Mouse (Mus musculus) mature B cell (primary cell): ENCODE data around the gene Galnt11.

ENCODE experiments used
- in situ Hi-C: fragments of 300-500 bp; cut with MboI; formaldehyde crosslinking; loops from 2 replicates; pipeline ENCODE4 v1.14.3; 2019

Galnt11 gene

DNA sequence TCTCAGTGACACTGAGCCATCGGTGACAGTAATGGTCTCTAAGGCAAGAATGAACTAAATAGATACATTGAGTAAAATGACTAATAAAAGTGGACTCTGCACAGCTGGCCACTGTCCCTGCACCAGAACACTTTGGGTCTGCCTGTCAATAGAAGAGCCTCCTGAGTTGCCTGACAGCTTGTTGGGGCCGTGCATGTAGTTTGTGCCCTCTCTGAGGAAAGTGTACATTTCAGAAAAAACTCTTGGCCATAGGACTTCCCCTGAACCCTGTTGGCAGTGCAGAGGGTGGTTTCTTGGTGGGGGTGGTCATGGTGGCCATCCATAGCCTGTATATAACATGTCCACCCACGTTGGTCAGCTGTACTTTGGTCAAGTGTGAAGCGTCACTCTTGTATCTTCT is 32.8 kb downstream of the Galnt11 start:
- in situ Hi-C loops: no loop called here

DNA sequence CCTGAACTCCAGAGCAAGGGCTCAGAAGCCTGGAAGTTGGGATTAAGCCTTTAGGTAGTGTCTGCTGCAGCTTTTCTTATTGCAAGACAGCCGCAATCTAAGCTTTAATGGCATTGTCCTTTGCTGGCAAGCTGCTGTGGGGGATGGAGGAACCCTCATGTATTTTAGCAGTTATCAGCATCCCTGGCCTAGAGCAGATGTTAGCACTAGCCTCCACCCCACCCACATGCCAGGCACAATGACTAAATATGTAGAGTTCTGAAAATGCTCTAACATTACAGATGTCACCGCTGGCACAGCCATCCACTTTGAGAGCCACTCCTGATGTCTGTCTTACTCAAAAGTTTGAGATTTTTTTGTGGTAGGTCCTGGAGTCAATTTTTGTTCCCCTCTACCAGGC is 35.0 kb downstream of the Galnt11 start:
- in situ Hi-C loops: no loop called here

DNA sequence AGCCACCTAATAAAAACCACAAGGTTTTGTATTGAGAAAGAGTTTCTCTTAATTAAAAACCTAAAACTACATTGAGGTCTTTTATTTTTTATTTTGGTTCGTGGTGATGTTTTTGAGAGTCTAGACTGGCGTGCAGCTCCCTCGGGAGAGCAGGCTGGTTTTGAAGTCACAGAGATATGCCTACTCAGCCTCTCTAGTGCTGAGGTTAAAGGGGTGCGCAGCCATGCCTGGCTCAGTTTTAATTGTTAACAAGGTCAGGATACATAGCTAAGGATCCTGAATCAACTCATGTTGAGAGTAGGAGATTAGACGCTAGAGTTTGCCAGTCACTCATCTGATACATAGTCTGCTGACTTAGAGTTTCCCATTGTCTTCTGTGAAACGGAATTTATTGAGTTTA is 39.7 kb downstream of the Galnt11 start:
- in situ Hi-C loops: no loop called here

DNA sequence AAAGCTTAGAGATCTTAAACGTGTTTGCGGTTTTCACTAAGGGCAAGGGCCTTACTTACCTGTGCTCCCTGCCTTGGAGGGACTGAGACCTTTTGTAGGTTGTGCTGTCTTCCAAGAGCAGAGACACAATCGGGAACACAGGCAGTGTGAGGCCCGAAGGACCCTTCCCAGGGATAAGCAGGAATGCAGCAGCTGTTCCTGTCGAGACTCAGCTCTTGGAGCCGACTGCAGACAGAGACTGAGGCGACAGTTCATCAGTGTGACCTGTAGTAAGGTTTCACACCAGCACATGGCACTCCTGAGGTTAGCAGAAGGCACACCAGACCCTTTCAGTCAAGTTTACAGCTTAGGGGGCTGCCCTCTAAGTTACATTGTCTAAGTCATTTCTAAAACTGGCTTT is 40.6 kb downstream of the Galnt11 start:
- in situ Hi-C loops: no loop called here

DNA sequence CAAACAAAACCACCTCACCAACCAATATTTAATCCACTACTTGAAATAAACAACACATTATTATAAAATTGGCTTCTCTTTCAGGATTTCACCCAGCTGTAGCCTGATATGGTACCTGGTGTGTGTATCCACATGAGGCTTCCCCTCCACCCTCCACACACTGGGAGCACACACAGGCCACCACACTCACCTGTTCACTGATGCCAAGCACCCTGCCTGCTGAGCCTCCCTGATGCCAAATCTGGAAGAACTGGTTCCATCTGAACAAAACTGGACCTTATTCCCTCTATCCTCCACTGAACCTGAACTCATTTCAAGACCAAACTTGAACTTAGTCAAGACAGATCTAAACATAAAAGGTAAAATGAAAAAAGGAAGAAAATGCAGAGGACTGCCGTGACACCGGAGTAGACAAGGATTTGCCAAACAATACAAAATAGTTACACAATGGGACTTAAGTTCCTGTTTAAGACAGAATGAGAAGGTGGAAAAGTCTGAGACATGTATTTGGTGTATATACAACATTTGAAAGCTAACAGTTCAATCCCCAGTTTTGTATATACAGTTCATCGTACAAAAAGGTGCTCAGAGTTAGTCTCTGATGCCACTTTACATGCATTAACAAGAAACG is 46.7 kb downstream of the Galnt11 start:
- in situ Hi-C loops: no loop called here

DNA sequence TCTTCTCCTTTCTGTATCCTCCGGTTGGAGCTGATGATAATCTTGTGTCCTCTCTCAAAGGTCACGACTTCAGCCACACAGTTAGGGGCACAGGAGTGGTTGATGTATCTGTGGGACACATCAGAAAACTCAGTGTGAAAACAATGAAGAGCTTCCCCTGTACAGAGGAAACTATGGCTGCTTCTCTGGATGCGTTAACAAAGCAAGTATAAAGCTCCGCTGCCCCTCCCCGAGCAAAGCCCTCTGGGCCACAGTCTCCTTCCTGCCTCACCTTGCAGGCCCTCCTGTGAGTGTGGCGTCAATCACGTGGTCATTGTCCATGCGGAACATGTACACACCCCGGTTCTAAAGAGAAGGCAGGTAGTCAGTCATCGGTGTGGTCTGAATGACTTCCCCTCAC is 53.9 kb downstream of the Galnt11 start:
- in situ Hi-C loops: no loop called here

DNA sequence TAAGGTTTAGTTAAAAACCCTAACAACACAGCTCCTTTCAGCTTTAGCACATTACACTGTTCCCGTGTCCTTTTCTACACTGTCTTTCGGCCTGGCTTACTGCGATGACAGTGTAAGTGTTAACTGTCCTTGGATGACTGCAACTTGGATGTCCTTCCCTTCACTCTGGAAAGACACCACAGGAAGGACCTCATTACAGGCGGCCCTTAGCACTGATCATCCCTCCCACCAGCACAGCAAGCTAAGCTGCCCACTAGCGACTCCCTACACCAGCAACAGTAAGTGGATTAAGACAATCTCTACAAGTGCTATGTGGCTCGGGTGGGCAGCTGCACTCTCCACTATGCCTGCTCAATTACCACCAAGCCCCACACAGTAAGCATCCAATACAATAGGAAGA is 54.7 kb downstream of the Galnt11 start:
- in situ Hi-C loops: no loop called here

DNA sequence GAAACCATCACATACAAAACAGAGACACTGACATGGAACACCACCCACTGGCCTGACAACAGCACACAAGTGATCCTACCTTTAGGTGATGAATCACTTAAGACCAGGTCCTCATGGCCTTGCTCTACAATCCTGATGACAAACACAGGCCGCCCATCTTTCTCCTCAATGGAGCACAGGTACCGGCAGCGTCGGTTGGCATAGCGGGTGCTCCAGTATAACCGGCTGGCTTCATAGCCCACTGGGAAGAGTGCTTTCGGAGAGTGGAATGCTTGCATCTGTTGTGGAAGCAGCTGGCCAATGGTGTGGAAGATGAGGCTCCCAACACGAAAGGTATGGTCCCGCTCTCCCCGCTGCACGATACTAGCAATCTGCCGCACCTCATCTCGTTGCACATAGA is 62.3 kb downstream of the Galnt11 start:
- in situ Hi-C loops: no loop called here

DNA sequence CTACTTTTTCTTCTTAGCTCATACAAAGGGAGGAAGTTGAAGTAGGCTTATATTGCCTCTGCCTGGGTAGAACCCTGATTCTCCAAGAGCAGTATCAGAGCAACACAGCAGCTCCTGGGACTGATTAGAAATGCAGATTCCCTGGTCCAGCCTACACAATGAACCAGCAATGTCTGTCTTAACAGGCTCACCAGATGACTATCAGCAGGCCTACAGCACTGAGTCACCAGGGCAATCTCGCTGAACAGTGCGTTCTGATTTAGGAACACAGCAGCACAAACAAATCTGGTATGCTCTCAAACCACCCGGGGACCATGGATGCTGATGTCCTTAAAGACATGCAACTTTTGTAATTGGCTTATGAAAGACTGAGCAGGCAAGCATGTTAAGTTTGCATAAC is 75.1 kb downstream of the Galnt11 start:
- in situ Hi-C loops: no loop called here

DNA sequence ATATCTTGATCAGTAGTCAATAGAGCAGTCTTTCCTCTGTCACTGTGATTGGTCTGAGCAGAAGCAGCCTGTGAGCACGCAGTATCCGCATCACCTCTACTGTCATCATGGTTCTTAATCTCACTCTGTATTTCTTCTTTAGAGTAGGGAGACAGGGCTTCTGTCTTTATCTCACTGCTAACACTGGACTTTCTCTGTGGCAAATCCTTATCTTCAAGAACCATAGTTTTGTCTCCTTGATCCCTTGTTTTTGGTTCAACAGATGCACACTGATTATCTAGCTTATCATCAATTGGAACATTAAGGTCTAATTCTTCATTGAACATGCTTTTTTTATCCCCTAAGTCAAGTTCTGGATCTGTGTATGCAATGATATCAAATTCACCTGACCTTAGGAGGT is 88.5 kb downstream of the Galnt11 start:
- in situ Hi-C loops: no loop called here

DNA sequence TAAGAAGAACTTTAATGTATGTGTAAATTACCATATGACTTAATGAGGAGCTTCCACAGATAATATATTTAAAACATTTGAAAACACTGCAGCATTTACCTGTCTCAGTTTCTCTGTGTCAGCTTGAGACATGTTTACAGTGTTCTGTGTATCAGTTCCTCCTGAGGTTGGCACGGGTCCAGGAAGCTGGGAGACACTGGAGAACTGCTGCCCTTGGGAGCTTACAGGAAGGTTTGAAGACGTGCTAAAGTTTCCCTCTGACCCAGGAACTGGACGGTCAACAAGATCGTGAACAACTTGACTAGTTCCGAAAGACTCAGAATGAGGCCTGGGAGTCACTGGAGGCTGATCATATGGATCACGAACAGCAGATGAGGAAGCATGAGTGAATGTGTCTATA is 92.2 kb downstream of the Galnt11 start:
- in situ Hi-C loops: no loop called here
